Mouse (Mus musculus): Measurements from ENCODE around the gene Trim7. TPM values are rescaled to one million over a fixed set of nuclear protein-coding genes. Genes with fewer than 3 reads are reported as not detected.
"Not testable (repeated sequence)": the region's sequence is repeated elsewhere in the genome, so short reads cannot be mapped to it uniquely, and the experiment has no call there.

The Trim7 gene
- polyA plus RNA-seq, 1 experiment, result 53.6 TPM

DNA sequence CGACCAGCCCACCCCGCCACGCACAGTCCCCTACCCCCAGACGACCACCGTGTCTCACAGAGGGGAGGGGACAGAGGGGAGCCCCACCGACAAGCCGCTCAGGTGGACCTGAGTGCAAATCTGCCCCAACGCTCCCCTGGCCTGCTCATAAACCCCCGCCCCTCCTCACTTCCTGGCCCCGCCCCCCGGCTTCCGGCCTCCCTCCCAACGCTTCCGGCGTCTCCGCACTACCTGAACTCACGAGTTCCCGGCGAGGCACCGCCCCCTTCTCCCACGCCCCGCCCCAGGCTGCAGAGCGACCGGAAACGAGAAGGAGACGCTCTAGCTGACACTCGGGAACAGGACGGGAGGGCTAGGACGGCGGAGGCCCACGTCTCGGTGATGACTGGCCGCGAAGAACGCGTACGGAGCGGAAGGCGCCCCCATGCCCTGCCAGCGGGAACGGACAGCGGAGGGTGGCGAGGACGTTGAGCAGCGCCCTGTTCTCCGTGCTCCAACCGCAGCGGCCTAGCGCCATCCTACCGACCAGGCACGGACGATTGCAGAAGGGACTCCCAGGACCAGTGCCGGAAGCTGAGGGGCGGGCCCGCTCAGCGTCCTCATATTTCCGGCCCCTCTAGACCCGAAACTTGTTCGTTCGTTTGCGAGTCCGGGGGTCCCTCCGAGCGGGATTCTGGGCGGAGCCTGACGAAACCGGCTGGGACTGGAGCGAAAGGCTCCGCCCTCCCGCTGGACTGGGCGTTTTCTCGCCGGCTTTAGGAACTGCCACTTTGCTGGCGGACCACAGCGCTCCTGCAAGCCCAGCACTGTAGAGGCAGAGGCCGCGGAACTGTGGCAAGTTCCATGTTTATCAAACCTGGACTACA is 8.9 kb upstream of the Trim7 start, which contains the start of gene Trim41:
Trim41 (minus strand) TSS at position 554 of the 866 bp plus-strand sequence.
- no peak for TF ChIP-seq CTCF (IDR thresholded peaks at IDR 0.05; ENCODE audit: extremely low read depth, insufficient read depth, insufficient read length, insufficient replicate concordance)
- TF ChIP-seq POLR2A (IDR thresholded peaks at IDR 0.05; ENCODE audit: low read depth, low read length), result peak; percentile 73
- Histone ChIP-seq H3K4me3 (ENCODE audit: extremely low read depth, insufficient read depth, insufficient read length) (peak within 1 kb of the TSS; percentile 98), H3K27ac (ENCODE audit: insufficient read depth, low read length) (peak within 1 kb of the TSS; percentile 98), H3K4me1 (ENCODE audit: control insufficient read depth, insufficient read depth, insufficient read length) (peaks cover 9% of the 10 kb centered on the region), H3K36me3 (ENCODE audit: control insufficient read depth, insufficient read depth, low read length) (no peaks in the 10 kb centered on the region), H3K27me3 (ENCODE audit: control insufficient read depth, insufficient read depth, low read length) (no peaks in the 10 kb centered on the region)
- under 1% methylated on average over 75 of the region's 77 CpGs for WGBS
- peak; percentile 98 to 99 for DNase-seq (ENCODE audit: low read depth in 1 of 2, low spot score in 2 of 2)

DNA sequence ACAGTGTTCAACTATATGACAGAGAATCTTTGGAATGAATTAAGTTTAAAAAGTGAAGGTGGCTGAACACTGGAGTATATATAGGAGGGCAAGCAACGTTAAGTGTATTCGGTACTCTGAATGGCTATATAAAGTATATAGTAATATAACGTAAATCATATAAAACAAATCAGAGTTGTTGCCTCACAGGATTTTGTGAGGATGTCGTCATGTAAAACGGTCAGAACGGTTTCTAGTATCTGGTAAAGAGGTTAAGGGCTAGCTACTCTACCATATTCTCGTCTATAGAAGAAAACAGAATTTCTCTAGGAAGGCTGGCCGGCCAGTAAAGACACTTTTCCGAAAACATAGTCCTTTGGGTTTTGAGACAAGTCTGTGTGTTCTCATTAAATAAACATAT is 8.1 kb upstream of the Trim7 start:
- peak overlapping the region; percentile 98 for H3K4me3 ChIP-seq (ENCODE audit: extremely low read depth, insufficient read depth, insufficient read length)
- no peaks in the 10 kb centered on the region for H3K27me3 ChIP-seq (ENCODE audit: control insufficient read depth, insufficient read depth, low read length)
- WGBS, result 3% methylated on average over 9 of the region's 9 CpGs
- peaks cover 9% of the 10 kb centered on the region for H3K4me1 ChIP-seq (ENCODE audit: control insufficient read depth, insufficient read depth, insufficient read length)
- DNase-seq (ENCODE audit: low read depth in 1 of 2, low spot score in 2 of 2), result no peak
- TF ChIP-seq POLR2A (IDR thresholded peaks at IDR 0.05; ENCODE audit: low read depth, low read length) (no peak), CTCF (IDR thresholded peaks at IDR 0.05; ENCODE audit: extremely low read depth, insufficient read depth, insufficient read length, insufficient replicate concordance) (no peak)
- no peaks in the 10 kb centered on the region for H3K36me3 ChIP-seq (ENCODE audit: control insufficient read depth, insufficient read depth, low read length)
- H3K27ac ChIP-seq (ENCODE audit: insufficient read depth, low read length), result peak overlapping the region; percentile 98; the same call in 1 of the 2 replicates

DNA sequence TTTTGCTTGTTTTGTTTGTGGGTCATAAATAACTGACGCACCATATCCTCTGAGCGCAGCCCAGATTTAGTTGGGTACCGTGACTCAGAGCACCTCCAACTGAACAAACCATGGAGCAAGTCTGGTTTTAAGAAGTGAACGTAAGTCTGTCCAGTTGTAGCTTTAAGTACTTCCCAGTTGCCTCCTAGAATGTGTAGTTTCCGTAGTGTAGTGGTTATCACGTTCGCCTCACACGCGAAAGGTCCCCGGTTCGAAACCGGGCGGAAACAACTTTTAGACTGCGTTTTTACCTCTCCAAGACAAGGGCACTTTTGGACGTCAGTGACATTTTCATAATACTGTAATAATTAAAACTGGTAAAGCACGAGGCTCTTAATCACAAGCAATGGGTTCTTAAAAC is 7.6 kb upstream of the Trim7 start:
- H3K27me3 ChIP-seq (ENCODE audit: control insufficient read depth, insufficient read depth, low read length), result no peaks in the 10 kb centered on the region
- WGBS, result under 1% methylated on average over 16 of the region's 16 CpGs
- H3K4me3 ChIP-seq (ENCODE audit: extremely low read depth, insufficient read depth, insufficient read length), result peak overlapping the region; percentile 41; the same call in 1 of the 2 replicates
- TF ChIP-seq CTCF (IDR thresholded peaks at IDR 0.05; ENCODE audit: extremely low read depth, insufficient read depth, insufficient read length, insufficient replicate concordance) (no peak), POLR2A (IDR thresholded peaks at IDR 0.05; ENCODE audit: low read depth, low read length) (no peak)
- H3K27ac ChIP-seq (ENCODE audit: insufficient read depth, low read length), result no peak overlapping the region; the same call in 1 of the 2 replicates
- peaks cover 9% of the 10 kb centered on the region for H3K4me1 ChIP-seq (ENCODE audit: control insufficient read depth, insufficient read depth, insufficient read length)
- H3K36me3 ChIP-seq (ENCODE audit: control insufficient read depth, insufficient read depth, low read length), result no peaks in the 10 kb centered on the region
- DNase-seq (ENCODE audit: low read depth in 1 of 2, low spot score in 2 of 2), result peak; percentile 75 to 93

DNA sequence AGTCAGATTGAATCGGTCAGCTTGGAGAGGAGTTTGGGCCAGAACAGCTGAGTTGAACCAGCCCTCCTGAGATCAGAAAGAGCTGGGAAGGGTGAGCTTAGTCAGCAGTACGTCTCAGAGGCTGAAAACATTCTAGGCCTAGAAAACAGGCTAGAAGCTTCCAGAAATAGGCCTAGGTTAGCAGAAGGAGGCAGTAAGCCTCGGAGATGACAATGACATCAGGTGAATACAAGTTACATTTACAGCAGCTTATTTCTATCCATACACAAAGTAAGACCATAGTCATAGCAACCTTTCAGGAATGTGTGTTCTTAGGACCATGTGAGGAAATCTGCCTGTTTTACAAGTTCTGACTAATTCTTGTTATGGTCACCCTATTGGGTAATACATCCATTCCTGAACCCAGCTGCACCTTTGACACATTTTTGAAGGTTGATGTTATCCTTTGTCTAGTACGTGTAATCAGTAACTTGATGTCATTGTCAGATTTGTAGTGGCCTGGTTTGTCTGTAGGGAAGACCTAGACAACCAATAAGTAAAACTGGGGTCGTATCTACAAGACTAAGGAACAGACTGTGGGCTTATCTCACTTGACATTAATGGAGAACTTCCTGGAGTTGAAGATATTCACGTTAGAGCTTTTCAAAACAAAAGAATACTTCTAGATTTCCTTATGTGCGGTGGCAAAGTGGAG is 6.2 kb upstream of the Trim7 start:
- 69% methylated on average over 7 of the region's 7 CpGs for WGBS
- Histone ChIP-seq H3K4me3 (ENCODE audit: extremely low read depth, insufficient read depth, insufficient read length) (no peak overlapping the region), H3K27ac (ENCODE audit: insufficient read depth, low read length) (no peak overlapping the region), H3K4me1 (ENCODE audit: control insufficient read depth, insufficient read depth, insufficient read length) (peaks cover 14% of the 10 kb centered on the region), H3K36me3 (ENCODE audit: control insufficient read depth, insufficient read depth, low read length) (no peaks in the 10 kb centered on the region), H3K27me3 (ENCODE audit: control insufficient read depth, insufficient read depth, low read length) (no peaks in the 10 kb centered on the region)
- DNase-seq (ENCODE audit: low read depth in 1 of 2, low spot score in 2 of 2), result no peak
- no peak for TF ChIP-seq CTCF (IDR thresholded peaks at IDR 0.05; ENCODE audit: extremely low read depth, insufficient read depth, insufficient read length, insufficient replicate concordance)
- TF ChIP-seq POLR2A (IDR thresholded peaks at IDR 0.05; ENCODE audit: low read depth, low read length), result no peak

DNA sequence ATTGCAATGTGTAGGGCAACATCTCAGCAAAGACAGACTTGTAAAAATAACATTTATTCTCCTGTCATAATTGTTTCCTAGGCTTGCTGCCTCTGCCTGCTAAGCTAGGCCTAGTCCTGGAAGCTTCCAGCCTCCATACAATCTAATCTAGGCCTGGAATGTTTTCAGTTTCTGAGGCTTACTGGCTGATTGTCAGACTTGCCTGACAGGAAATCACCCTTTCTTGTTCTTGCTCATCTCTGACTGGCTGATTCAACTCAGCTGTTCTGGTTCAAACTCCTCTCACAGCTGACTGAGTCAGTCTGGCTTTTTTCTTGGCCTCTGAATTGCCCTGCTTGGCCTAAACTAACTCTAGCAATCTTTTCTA is 5.6 kb upstream of the Trim7 start:
- Histone ChIP-seq H3K4me1 (ENCODE audit: control insufficient read depth, insufficient read depth, insufficient read length) (peaks cover 14% of the 10 kb centered on the region), H3K27ac (ENCODE audit: insufficient read depth, low read length) (no peak overlapping the region), H3K27me3 (ENCODE audit: control insufficient read depth, insufficient read depth, low read length) (no peaks in the 10 kb centered on the region), H3K36me3 (ENCODE audit: control insufficient read depth, insufficient read depth, low read length) (no peaks in the 10 kb centered on the region), H3K4me3 (ENCODE audit: extremely low read depth, insufficient read depth, insufficient read length) (no peak overlapping the region)
- no peak for DNase-seq (ENCODE audit: low read depth in 1 of 2, low spot score in 2 of 2)
- TF ChIP-seq POLR2A (IDR thresholded peaks at IDR 0.05; ENCODE audit: low read depth, low read length) (no peak), CTCF (IDR thresholded peaks at IDR 0.05; ENCODE audit: extremely low read depth, insufficient read depth, insufficient read length, insufficient replicate concordance) (no peak)

DNA sequence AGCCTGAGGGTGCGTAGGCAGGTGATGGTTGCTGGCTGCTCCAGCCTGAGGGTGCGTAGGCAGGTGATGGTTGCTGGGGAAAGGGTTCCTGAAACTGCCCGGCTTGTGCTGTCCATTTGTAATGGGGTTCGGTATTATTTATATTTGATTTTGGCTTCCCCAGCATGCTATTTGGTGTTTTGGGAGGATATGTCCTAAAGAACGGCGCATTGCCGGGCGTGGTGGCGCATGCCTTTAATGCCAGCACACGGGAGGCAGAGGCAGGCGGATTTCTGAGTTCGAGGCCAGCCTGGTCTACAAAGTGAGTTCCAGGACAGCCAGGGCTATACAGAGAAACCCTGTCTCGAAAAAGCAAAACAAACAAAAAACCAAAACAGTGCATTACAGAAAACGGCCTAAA is 4.6 kb upstream of the Trim7 start:
- not testable (repeated sequence) for H3K27ac ChIP-seq (ENCODE audit: insufficient read depth, low read length); H3K4me1 ChIP-seq (ENCODE audit: control insufficient read depth, insufficient read depth, insufficient read length); H3K4me3 ChIP-seq (ENCODE audit: extremely low read depth, insufficient read depth, insufficient read length); H3K27me3 ChIP-seq (ENCODE audit: control insufficient read depth, insufficient read depth, low read length); H3K36me3 ChIP-seq (ENCODE audit: control insufficient read depth, insufficient read depth, low read length); DNase-seq (ENCODE audit: low read depth in 1 of 2, low spot score in 2 of 2)
- 88% methylated on average over 14 of the region's 14 CpGs for WGBS
